Mouse (Mus musculus): ENCODE results near the gene Irf4. TPM values are rescaled to one million over a fixed set of nuclear protein-coding genes. Genes with fewer than 3 reads are reported as not detected.

Gene Irf4
- polyA plus RNA-seq, 1 experiment from 2014 or later, result 0.04 TPM

- no peaks in the 10 kb centered on the region for H3K36me3 ChIP-seq (ENCODE audit: control insufficient read depth, insufficient read depth, low read length)
- H3K4me2 ChIP-seq (ENCODE audit: low read length), result no peak overlapping the region
- no peaks in the 10 kb centered on the region for H3K9me3 ChIP-seq (ENCODE audit: control insufficient read depth, low read length)
- H3K4me3 ChIP-seq (ENCODE audit: control insufficient read depth in 1 of 2, insufficient read depth in 1 of 2, low read depth in 1 of 2, low read length in 2 of 2), result no peak overlapping the region
- H3K27me3 ChIP-seq (ENCODE audit: control insufficient read depth, insufficient read depth, low read length), result no peaks in the 10 kb centered on the region
- no peak overlapping the region for H3K27ac ChIP-seq (replicated peaks in 1 of 2; ENCODE audit: control insufficient read depth in 1 of 2, insufficient read depth in 1 of 2, low read depth in 2 of 2, low read length in 2 of 2)
- H3K4me1 ChIP-seq (ENCODE audit: control insufficient read depth in 2 of 2, insufficient read depth in 2 of 2, low read length in 2 of 2), result no peaks in the 10 kb centered on the region
- WGBS, result 83% methylated on average over 7 of the region's 7 CpGs
- H3K9ac ChIP-seq (ENCODE audit: low read length), result no peak overlapping the region
- no peak for ATAC-seq (ENCODE audit: insufficient number of reproducible peaks, insufficient read depth, low FRiP score, low read depth)
Measured at GRCm38 (mm10) chr13:30809240-30809639, 60.2 kb downstream of the Irf4 start.

- no peak overlapping the region for H3K4me2 ChIP-seq (ENCODE audit: low read length)
- no peak overlapping the region for H3K27ac ChIP-seq (replicated peaks in 1 of 2; ENCODE audit: control insufficient read depth in 1 of 2, insufficient read depth in 1 of 2, low read depth in 2 of 2, low read length in 2 of 2)
- 81% methylated on average over 5 of the region's 5 CpGs for WGBS
- peaks cover 18% of the 10 kb centered on the region for H3K36me3 ChIP-seq (ENCODE audit: control insufficient read depth, insufficient read depth, low read length)
- no peaks in the 10 kb centered on the region for H3K4me1 ChIP-seq (ENCODE audit: control insufficient read depth in 2 of 2, insufficient read depth in 2 of 2, low read length in 2 of 2)
- H3K4me3 ChIP-seq (ENCODE audit: control insufficient read depth in 1 of 2, insufficient read depth in 1 of 2, low read depth in 1 of 2, low read length in 2 of 2), result no peak overlapping the region
- H3K9me3 ChIP-seq (ENCODE audit: control insufficient read depth, low read length), result no peaks in the 10 kb centered on the region
- no peak overlapping the region for H3K9ac ChIP-seq (ENCODE audit: low read length)
- no peaks in the 10 kb centered on the region for H3K27me3 ChIP-seq (ENCODE audit: control insufficient read depth, insufficient read depth, low read length)
- ATAC-seq (ENCODE audit: insufficient number of reproducible peaks, insufficient read depth, low FRiP score, low read depth), result no peak
Measured at GRCm38 (mm10) chr13:30813464-30813863, 64.4 kb downstream of the Irf4 start.

GRCm38 (mm10) chr13:30814256-30814655, 65.2 kb downstream of the Irf4 start:
- Histone ChIP-seq H3K36me3 (ENCODE audit: control insufficient read depth, insufficient read depth, low read length) (peaks cover 22% of the 10 kb centered on the region), H3K4me1 (ENCODE audit: control insufficient read depth in 2 of 2, insufficient read depth in 2 of 2, low read length in 2 of 2) (no peaks in the 10 kb centered on the region), H3K9ac (ENCODE audit: low read length) (no peak overlapping the region), H3K4me2 (ENCODE audit: low read length) (no peak overlapping the region), H3K9me3 (ENCODE audit: control insufficient read depth, low read length) (no peaks in the 10 kb centered on the region), H3K4me3 (ENCODE audit: control insufficient read depth in 1 of 2, insufficient read depth in 1 of 2, low read depth in 1 of 2, low read length in 2 of 2) (no peak overlapping the region), H3K27ac (replicated peaks in 1 of 2; ENCODE audit: control insufficient read depth in 1 of 2, insufficient read depth in 1 of 2, low read depth in 2 of 2, low read length in 2 of 2) (no peak overlapping the region), H3K27me3 (ENCODE audit: control insufficient read depth, insufficient read depth, low read length) (no peaks in the 10 kb centered on the region)
- 82% methylated on average over 5 of the region's 5 CpGs for WGBS
- no peak for ATAC-seq (ENCODE audit: insufficient number of reproducible peaks, insufficient read depth, low FRiP score, low read depth)

Other genes starting within 250 kb of the Irf4 start
- gene Uqcrfs1, start 203.9 kb upstream of the Irf4 start, polyA plus RNA-seq (2014; fragmentation: Nextera tagmentation; extraction: Ambion mirVana), result 696 and 718 TPM in 2 replicates
- 18.5 and 19.6 TPM in 2 replicates for gene Dusp22, start 89.2 kb upstream of the Irf4 start, polyA plus RNA-seq (2014; fragmentation: Nextera tagmentation; extraction: Ambion mirVana)
- not detected in 2 replicates for gene Hus1b, start 198.5 kb downstream of the Irf4 start, polyA plus RNA-seq (2014; fragmentation: Nextera tagmentation; extraction: Ambion mirVana)
- gene Exoc2, start 224.9 kb downstream of the Irf4 start, polyA plus RNA-seq (2014; fragmentation: Nextera tagmentation; extraction: Ambion mirVana), result 23.9 and 24.6 TPM in 2 replicates
- gene Gm5447, start 225.0 kb downstream of the Irf4 start, polyA plus RNA-seq (2014; fragmentation: Nextera tagmentation; extraction: Ambion mirVana), result not detected in 2 replicates